Mouse (Mus musculus) small intestine, adult 2 months (tissue): Measurements from ENCODE around the gene Plppr3.

Experiments
- CTCF ChIP-seq: fragments of 200-500 bp; IDR thresholded peaks from 2 replicates; pipeline ENCODE4 v1.5.1; 2012; ENCODE audit warnings: low read depth, mild to moderate bottlenecking, control low read depth, inconsistent platforms, low read length, moderate library complexity, mixed read lengths; ENCODE audit not compliant: insufficient replicate concordance, insufficient read length; ENCODE audit errors: extremely low read depth
- POLR2A ChIP-seq: fragments of 200-500 bp; IDR thresholded peaks from 2 replicates; pipeline ENCODE4 v1.6.1; 2012; ENCODE audit warnings: low read depth, mild to moderate bottlenecking, control low read depth, inconsistent platforms, low read length, moderate library complexity

DNA sequence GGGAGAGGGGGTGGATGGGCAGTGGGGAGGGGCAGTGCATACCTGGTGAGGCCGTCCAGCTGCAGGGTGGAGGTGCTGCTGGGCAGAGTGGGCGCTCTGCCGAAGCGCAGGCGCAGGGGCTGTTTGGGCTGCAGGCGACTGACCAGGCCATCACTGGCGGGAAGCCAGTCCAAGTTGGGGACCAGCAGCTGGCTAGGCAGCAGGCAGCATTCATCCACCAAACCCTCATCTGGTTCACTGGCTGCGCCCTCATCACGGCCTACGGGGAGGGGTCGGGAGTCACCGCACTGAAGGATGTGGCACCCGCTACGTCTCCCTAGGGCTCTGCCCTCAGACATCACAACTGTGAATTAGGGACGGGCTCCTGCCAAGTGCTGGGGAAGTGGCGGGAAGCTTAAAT lies 21.9 kb upstream of the Plppr3 start:
- TF ChIP-seq CTCF, result no peak
- no peak for TF ChIP-seq POLR2A
